Mouse (Mus musculus) heart, adult 2 months (tissue): Measurements from ENCODE around the gene Gys2.

Experiments
- CTCF ChIP-seq: fragments of 200-600 bp; IDR thresholded peaks from 2 replicates; pipeline ENCODE4 v1.8.1; 2022; ENCODE audit warnings: antibody characterized with exemption, mild to moderate bottlenecking, moderate library complexity
- POLR2A ChIP-seq: fragments of 200-500 bp; IDR thresholded peaks from 2 replicates; pipeline ENCODE4 v1.6.1; 2011; ENCODE audit warnings: mild to moderate bottlenecking, low read depth, low read length, control low read depth; ENCODE audit not compliant: insufficient read depth

DNA sequence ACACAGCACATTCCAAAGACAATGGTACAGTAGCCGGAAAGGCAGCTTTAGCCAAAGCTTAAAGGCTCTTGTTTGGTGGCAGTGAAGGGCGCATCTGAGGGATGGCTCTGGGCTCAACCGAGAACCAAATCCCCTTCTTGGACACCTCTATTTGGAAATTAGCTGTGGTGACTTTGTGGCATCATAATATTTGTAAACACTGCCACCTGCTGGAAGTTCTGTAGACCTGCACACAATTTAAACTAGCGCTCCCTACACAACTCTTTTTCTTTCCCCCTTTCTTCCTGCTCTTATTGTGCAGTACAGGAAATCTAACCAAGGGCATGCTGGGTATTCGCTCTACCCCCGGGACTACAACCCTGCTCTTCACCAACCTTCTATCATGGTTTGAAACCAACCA, 46.2 kb upstream of the Gys2 start:
- TF ChIP-seq POLR2A (no peak), CTCF (peak; percentile 89)
